Mouse (Mus musculus): ENCODE results near the gene Frmd7. TPM values are rescaled to one million over a fixed set of nuclear protein-coding genes. Genes with fewer than 3 reads are reported as not detected.

Frmd7 gene
- total and polyA plus RNA-seq, 2 experiments from 2014 or later: 0.99 to 2.4 TPM

DNA sequence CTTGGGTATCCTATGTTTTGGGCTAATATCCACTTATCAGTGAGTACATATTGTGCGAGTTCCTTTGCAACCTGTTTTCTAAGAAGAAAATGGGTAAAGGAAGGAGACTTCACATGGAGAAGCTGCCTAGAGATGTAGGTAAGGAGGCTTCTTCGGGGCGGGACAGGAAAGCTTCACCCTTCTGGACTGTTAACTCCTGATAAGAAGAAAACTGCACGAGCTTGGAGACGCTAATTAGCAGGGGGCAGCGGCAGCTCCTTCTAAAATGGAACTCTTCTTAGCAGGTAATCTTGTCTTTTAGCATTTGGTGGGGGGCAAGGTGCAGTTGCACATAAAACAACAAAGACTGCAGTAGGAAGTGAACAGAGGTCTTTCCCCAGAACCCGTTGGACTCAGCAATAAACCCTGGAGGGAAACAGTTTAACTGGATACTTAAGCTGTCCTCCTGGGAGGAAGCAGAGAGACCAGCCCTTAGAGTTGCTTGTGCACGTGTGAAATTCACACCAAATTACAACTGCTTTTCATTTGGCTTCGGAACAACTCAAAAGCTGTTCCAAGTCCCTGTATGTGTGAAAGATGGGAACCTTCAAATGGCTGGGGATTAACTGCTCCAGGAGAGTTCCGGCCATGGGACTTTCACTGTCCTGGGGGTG lies 15.5 kb downstream of the Frmd7 start:
- DNase-seq (no peak), ATAC-seq (no peak)
- Histone ChIP-seq H3K27me3 (ENCODE audit: insufficient read depth, low read length) (no peaks in the 10 kb centered on the region), H3K36me3 (ENCODE audit: insufficient read depth) (no peaks in the 10 kb centered on the region), H3K4me2 (ENCODE audit: low read depth) (no peak overlapping the region), H3K9ac (no peak overlapping the region), H3K4me3 (ENCODE audit: low read depth, low read length) (no peak overlapping the region), H3K27ac (ENCODE audit: low read depth, low read length) (no peak overlapping the region), H3K4me1 (ENCODE audit: insufficient read depth) (no peaks in the 10 kb centered on the region), H3K9me3 (ENCODE audit: low read length) (no peaks in the 10 kb centered on the region)
- TF ChIP-seq CTCF (IDR thresholded peaks at IDR 0.05; ENCODE audit: low read depth): no peak
- 72% methylated on average over 10 of the region's 10 CpGs for WGBS

DNA sequence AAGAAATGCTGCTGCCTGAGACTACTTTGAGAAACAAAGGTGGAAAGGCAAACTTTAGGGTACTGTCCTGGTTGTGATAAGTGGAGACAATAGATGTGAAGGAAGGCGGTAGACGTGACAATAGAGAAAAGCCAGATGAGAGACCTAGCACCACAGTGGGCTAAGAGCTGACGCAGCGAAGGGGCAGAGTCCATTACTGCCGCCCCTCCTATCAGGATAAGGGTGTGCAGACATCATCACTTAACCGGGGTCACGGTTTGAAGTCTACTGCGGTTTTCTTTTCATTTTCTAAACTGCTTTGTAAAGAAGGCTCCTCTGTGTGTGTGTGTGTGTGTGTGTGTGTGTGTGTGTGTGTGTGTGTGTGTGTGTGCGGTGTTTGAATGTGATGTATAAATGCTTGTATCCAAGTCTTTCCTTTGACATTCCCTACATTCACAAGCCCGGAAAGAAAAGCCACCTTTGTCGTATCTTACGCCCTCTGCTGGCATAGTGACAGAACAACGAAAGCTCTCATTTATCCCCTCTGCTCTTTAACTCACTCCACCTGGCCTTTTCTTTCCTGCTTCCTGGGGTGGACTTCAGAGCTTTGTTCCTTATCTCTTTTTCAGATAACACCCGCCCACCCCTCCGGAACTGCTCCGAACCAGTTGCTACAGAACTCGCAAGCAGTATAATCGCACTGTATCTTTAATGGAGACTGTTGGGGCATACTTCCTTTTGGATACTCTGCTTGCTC lies 17.7 kb downstream of the Frmd7 start:
- no peaks in the 10 kb centered on the region for H3K36me3 ChIP-seq (ENCODE audit: insufficient read depth)
- H3K9me3 ChIP-seq (ENCODE audit: low read length): no peaks in the 10 kb centered on the region
- H3K4me3 ChIP-seq (ENCODE audit: low read depth, low read length): no peak overlapping the region
- H3K4me1 ChIP-seq (ENCODE audit: insufficient read depth): no peaks in the 10 kb centered on the region
- WGBS: 53% methylated on average over 18 of the region's 18 CpGs
- no peak overlapping the region for H3K9ac ChIP-seq
- H3K4me2 ChIP-seq (ENCODE audit: low read depth): no peak overlapping the region
- no peaks in the 10 kb centered on the region for H3K27me3 ChIP-seq (ENCODE audit: insufficient read depth, low read length)
- ATAC-seq: no peak
- no peak overlapping the region for H3K27ac ChIP-seq (ENCODE audit: low read depth, low read length)
- TF ChIP-seq CTCF (IDR thresholded peaks at IDR 0.05; ENCODE audit: low read depth): peak; percentile 36
- peak; percentile 18 for DNase-seq

DNA sequence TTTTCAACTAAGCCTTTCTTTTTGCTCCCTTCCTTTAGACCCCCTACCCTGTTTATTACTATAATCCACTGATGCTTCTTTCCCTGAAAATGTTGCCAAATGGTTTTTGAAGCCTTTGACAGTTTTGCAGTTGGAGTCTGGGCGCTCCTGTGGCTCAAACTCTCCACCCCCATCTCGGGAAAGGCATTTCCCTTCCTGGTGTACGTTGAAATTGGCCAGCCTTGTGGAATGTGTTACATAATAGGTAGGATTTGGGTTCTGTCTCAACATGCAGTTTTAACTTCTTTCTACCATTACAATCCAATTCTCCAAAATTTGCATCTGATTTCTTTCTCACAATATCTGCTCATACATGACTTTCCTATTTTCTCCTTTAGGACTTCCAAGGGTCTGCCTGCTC lies 23.8 kb downstream of the Frmd7 start:
- 57% methylated on average over 3 of the region's 3 CpGs for WGBS

DNA sequence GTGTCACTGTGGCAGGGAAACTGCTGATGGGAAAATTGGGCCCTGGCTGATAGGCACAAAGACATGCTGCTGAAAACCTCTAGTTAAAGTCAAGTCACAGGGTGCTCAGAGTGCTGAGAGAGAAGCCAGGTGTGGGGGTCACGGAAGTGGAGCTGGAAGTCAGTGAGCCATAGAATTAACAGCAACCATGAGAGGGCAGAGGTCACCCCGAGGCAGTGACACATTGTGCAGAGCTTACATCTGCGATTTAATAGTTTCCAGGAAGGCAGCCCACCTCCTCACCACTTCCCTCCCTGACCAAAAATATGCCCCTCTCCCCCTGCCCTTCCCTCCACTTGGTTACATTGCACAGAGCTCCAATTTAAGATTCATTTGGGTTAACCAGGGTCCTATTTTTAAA lies 25.1 kb downstream of the Frmd7 start:
- Histone ChIP-seq H3K4me1 (ENCODE audit: insufficient read depth) (no peaks in the 10 kb centered on the region), H3K4me3 (ENCODE audit: low read depth, low read length) (no peak overlapping the region), H3K9ac (no peak overlapping the region), H3K27me3 (ENCODE audit: insufficient read depth, low read length) (no peaks in the 10 kb centered on the region), H3K9me3 (ENCODE audit: low read length) (no peaks in the 10 kb centered on the region), H3K4me2 (ENCODE audit: low read depth) (no peak overlapping the region), H3K36me3 (ENCODE audit: insufficient read depth) (no peaks in the 10 kb centered on the region), H3K27ac (ENCODE audit: low read depth, low read length) (no peak overlapping the region)
- ATAC-seq: no peak
- DNase-seq: no peak
- 60% methylated on average over 3 of the region's 3 CpGs for WGBS
- TF ChIP-seq CTCF (IDR thresholded peaks at IDR 0.05; ENCODE audit: low read depth): no peak

More for the DNA sequence above, 23.8 kb downstream of the Frmd7 start:
- Histone ChIP-seq H3K9me3 (ENCODE audit: low read length) (no peaks in the 10 kb centered on the region), H3K27ac (ENCODE audit: low read depth, low read length) (no peak overlapping the region), H3K27me3 (ENCODE audit: insufficient read depth, low read length) (no peaks in the 10 kb centered on the region), H3K4me1 (ENCODE audit: insufficient read depth) (no peaks in the 10 kb centered on the region), H3K4me3 (ENCODE audit: low read depth, low read length) (no peak overlapping the region), H3K9ac (no peak overlapping the region), H3K4me2 (ENCODE audit: low read depth) (no peak overlapping the region), H3K36me3 (ENCODE audit: insufficient read depth) (no peaks in the 10 kb centered on the region)
- DNase-seq: no peak
- no peak for ATAC-seq
- TF ChIP-seq CTCF (IDR thresholded peaks at IDR 0.05; ENCODE audit: low read depth): no peak

DNA sequence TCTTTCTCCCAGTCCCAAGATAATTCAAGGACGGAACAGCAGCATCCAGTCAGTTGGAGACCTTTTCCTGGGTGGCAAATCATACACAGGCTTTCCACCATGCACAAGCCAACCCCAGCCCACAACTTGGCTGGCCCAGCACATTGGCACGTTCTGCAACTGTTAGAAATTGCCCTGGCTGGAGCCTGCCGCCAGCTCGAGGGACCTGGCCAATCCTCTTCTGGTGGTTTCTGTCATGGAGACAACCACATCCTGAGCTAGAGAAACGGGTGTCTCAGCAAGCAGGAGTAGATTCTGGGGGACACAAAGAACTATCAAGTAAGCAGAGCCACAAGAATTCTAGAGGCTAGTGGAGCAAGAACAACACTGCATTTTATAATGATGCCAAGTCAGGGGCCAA lies 32.6 kb downstream of the Frmd7 start:
- Histone ChIP-seq H3K27me3 (ENCODE audit: insufficient read depth, low read length) (no peaks in the 10 kb centered on the region), H3K27ac (ENCODE audit: low read depth, low read length) (no peak overlapping the region), H3K9me3 (ENCODE audit: low read length) (no peaks in the 10 kb centered on the region), H3K36me3 (ENCODE audit: insufficient read depth) (no peaks in the 10 kb centered on the region), H3K4me1 (ENCODE audit: insufficient read depth) (no peaks in the 10 kb centered on the region), H3K4me3 (ENCODE audit: low read depth, low read length) (no peak overlapping the region), H3K9ac (no peak overlapping the region), H3K4me2 (ENCODE audit: low read depth) (no peak overlapping the region)
- no peak for TF ChIP-seq CTCF (IDR thresholded peaks at IDR 0.05; ENCODE audit: low read depth)
- ATAC-seq: no peak
- no peak for DNase-seq
- 79% methylated on average over 5 of the region's 5 CpGs for WGBS

DNA sequence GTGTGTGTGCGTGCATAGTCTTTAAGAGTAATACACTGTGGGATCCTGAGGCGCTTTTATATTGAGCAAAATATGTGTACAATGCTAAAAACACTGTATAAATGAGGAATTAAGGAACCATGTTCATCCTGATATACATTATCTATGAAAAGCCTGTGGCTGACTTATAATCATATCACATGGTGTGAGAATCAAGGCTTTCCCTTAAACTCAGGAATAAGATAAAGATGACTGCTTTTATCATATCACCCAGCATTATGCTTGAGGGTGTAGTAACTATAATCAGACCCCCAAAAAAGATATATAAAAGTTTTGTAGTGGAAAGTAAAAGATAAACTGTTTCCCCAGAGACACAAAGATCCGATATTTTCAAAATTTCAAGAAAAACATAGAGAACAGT lies 39.0 kb downstream of the Frmd7 start:
- DNase-seq (no peak), ATAC-seq (no peak)
- H3K4me2 ChIP-seq (ENCODE audit: low read depth): no peak overlapping the region
- H3K9me3 ChIP-seq (ENCODE audit: low read length): no peaks in the 10 kb centered on the region
- TF ChIP-seq CTCF (IDR thresholded peaks at IDR 0.05; ENCODE audit: low read depth): no peak
- no peak overlapping the region for H3K4me3 ChIP-seq (ENCODE audit: low read depth, low read length)
- H3K9ac ChIP-seq: no peak overlapping the region
- WGBS: 88% methylated on average over 3 of the region's 3 CpGs
- H3K36me3 ChIP-seq (ENCODE audit: insufficient read depth): no peaks in the 10 kb centered on the region
- no peak overlapping the region for H3K27ac ChIP-seq (ENCODE audit: low read depth, low read length)
- H3K4me1 ChIP-seq (ENCODE audit: insufficient read depth): no peaks in the 10 kb centered on the region
- no peaks in the 10 kb centered on the region for H3K27me3 ChIP-seq (ENCODE audit: insufficient read depth, low read length)

DNA sequence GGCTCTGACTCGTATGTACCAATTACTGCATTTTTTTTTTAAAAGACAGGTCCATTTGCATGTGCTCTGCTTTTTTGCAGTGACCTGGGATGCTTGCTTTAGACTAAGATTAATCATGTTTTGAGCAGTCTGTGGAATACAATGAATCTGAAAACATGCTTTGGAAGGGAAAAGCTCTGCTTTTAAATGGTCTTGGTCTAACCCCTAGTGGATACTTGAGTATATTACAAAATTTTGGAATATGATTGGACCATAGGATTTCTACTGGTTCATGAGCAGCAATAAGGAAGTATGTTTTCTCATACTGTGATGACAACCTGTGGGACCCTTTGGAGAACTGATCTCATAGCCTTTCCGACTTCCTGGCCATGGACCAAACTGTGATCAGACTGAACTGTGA lies 54.5 kb downstream of the Frmd7 start:
- Histone ChIP-seq H3K27me3 (ENCODE audit: insufficient read depth, low read length) (no peaks in the 10 kb centered on the region), H3K4me2 (ENCODE audit: low read depth) (no peak overlapping the region), H3K36me3 (ENCODE audit: insufficient read depth) (no peaks in the 10 kb centered on the region), H3K4me3 (ENCODE audit: low read depth, low read length) (no peak overlapping the region), H3K27ac (ENCODE audit: low read depth, low read length) (no peak overlapping the region), H3K4me1 (ENCODE audit: insufficient read depth) (no peaks in the 10 kb centered on the region), H3K9me3 (ENCODE audit: low read length) (no peaks in the 10 kb centered on the region), H3K9ac (no peak overlapping the region)
- ATAC-seq (no peak), DNase-seq (peak; percentile 5)
- peak; percentile 25; the same call in 1 of the 2 replicates for TF ChIP-seq CTCF (IDR thresholded peaks at IDR 0.05; ENCODE audit: low read depth)
- WGBS: 76% methylated on average over 2 of the region's 2 CpGs
